Mouse (Mus musculus) ovary, adult 18-20 months (tissue): ENCODE measurements around the gene Zfp384.

Source experiments
- DNase-seq: peaks from one replicate; pipeline ENCODE4 v3.0.0; 2022; ENCODE audit warnings: low spot score, mixed read lengths

Zfp384 gene

DNA sequence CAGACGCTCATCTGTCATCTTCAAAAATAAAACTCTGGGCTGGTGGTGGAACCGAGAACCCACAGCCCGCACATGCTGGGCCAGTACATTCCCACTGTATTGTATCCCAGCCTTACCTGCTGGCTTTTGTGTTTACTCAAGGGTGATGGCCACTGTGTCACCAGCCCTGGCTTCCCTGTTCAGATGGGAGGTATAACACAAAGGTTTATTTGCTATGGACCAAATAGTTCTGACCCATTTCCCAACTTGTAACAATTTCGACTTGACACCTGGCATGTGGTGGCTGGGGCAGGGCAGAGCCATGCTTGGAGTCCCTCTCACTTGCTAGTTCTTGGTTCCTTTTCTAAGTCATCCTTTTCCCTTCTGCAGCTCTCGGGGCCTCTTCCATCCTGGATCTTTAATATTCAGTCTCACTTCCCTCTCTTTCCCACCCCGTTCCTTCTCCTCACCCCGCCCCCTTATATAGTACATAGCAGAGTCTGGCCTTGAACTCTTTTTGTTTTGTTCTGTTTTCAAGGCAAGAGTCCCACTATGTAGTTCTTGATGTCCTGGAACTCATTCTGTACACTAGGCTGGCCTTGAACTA is 73.9 kb downstream of the Zfp384 start:
- DNase-seq: no peak

DNA sequence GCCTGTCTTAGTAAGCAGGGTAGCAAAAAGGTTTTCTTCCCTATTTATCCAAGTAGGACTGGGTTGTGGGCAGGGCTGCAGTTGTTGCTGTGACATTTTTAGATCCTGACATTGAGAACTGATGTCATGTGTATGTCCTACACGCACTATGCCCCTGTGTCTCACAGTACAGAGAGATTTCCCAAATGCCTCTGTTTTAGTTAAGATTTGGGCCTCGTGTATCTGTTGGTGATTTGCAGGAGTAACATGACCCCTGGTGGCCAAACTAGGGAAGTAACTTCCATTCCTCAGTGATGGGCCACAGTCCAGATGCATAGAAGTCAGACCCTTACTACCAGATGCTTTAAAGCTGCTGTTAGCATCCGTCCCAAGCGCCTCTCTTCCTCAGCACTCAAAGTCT is 75.5 kb downstream of the Zfp384 start:
- DNase-seq: peak; percentile 46
